Mouse (Mus musculus): Measurements from ENCODE around the gene Akap8.

Akap8 gene

GRCm38 (mm10) chr17:32283771-32284221 lies 37.2 kb downstream of the Akap8 start:
- DNase-seq (ENCODE audit: low read depth), result peak; percentile 86

GRCm38 (mm10) chr17:32283341-32283740 lies 37.7 kb downstream of the Akap8 start:
- DNase-seq (ENCODE audit: low read depth), result no peak

DNA sequence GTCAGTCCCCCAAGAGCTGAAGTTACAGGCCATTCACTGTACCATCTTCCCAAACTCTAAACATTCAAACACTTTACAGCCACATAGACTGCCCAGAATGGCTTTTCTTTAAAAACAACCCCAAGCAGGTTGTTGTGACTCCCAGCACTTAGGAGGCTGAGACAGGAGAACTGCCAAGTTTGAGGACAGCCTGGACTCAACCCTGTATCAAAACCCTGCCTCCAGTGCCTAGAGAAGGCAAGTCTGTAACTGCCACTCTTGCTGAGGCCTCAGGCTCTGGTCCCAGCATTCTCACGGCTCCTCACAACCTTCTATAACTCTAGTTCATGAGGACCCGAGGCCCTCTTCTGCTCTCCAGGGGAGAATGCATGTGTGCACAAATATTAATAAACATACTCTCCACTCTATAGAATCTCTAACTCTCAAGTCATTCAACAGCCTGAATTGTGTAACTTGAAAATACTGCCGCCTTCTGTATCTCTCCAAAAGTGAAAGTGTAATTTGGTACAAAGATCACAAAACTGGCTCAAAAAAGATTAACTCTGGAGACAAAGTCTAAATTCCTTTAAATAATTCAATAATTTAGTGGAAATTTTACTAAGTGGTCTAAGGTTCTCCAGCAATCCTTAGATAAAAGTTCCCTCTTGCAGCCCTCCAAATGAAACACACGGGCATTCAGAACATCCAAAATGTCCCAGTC lies 39.3 kb downstream of the Akap8 start:
- DNase-seq (ENCODE audit: low read depth), result peak; percentile 49

- DNase-seq (ENCODE audit: low read depth), result no peak
These were observed 39.9 kb downstream of the Akap8 start for GRCm38 (mm10) chr17:32281126-32281525.

DNA sequence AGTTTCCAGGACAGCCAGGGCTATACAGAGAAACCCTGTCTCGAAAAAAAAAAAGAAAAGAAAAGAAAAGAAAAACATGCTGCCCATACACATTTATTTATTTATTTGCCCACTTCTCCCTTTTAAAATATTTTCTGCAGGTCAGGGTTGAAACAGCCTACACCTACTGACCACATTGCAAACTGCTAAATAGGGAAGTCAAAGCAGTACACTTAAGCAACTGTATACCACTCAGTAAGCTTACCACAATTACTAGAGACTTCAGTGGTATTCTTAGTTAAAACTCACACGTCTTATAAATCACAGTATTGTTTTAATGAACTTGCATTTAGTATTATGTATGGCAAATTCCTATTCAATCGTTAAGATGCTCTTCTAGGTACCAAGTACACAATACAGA lies 40.5 kb downstream of the Akap8 start:
- no peak for DNase-seq (ENCODE audit: low read depth)

GRCm38 (mm10) chr17:32277201-32277600 lies 43.8 kb downstream of the Akap8 start:
- DNase-seq (ENCODE audit: low read depth), result no peak

DNA sequence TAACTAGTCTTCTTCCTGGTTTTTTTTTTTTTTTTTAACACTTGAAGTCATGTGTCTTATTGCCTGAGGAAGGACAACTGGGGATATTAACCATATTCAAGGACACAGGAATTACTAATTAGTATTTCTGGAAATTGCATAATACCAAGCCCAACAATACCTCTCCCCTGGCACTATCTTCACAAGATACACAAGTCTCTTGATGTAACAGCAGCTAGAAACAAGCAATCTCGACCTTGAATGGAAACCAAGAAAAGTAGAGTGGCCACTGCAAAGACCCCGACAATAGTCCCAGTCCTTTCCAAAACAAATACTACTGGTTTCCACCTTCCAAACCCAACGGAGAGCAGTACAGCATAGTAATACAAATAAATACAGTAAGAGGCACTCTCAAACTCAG lies 45.5 kb downstream of the Akap8 start:
- no peak for DNase-seq (ENCODE audit: low read depth)

GRCm38 (mm10) chr17:32269151-32269550 lies 51.9 kb downstream of the Akap8 start:
- DNase-seq (ENCODE audit: low read depth), result no peak

DNA sequence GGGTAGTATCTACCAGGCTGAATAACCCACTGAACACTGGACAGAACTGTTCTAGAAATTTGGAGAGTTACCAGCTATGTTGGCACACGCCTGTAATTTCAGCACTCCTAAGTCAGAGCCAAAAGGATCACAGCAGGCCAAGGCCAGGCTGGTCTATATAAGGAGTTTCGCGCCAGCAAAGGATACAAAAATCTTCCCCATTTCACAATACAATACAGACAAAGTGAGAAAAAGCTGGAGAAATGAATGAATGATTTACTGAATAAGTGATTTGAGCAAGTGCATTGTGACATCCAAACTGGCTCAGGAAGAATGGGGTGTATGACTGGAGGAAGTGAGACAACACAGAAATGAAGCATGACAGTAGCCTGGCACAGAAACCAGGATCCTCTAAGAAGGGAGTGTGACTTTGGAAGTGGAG lies 52.5 kb downstream of the Akap8 start:
- no peak for DNase-seq (ENCODE audit: low read depth)

DNA sequence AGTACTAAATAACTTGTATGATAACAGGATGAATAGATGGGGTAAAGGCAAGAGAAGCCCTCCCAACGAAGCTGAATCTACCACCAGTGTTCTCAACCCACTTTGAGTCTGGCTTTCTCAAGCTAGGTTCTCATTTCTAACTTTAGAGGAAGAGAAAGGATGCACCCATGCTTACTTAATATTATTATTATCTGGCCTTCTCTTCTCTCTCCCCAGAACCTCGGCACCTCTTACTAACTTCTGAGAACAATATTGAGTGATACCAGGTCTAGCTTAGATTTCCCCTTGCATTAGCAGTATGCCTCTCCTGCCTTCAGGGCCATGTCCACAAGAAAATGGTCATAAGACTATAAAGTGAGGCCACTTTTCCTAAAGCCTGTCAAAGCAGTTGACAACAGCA lies 52.9 kb downstream of the Akap8 start:
- no peak for DNase-seq (ENCODE audit: low read depth)

DNA sequence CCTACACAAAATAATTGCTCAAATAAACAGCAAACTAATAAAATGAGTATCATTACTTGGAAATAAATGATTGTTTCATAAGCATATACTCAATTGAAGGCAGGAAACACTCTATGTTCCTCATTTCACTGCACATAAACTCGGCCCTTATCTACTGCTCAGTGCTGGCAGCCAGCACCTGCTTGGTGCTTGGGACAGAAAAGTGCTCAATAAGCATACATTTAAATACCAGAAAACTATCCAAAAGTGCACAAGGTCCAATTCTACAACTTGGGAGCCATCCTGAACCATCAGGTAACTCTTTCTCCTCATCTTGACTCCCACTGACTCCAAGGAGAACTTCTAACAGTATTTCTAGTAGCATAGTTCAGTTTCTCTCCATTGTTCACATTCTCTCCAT lies 53.4 kb downstream of the Akap8 start:
- DNase-seq (ENCODE audit: low read depth), result no peak

DNA sequence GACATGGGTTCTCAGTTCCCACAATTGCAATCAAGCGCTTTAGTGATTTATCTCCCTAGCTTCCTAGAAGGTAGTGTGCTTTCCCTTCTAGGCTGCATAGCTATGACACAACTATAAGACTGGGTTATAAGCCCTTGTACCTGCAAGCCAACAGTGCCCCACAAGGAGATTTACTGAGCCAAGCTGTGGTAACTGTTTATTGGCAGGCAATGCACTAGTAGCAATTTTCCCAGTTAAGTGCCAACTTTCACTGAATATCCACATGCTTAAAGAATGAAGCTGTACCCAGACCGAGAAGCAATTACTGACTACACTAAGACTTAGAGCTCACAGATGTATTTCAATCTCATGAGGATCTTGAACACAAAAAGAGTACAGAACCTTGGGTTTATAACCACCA lies 57.4 kb downstream of the Akap8 start:
- no peak for DNase-seq (ENCODE audit: low read depth)

GRCm38 (mm10) chr17:32262831-32263559 lies 58.0 kb downstream of the Akap8 start:
- DNase-seq (ENCODE audit: low read depth), result no peak

- DNase-seq (ENCODE audit: low read depth), result peak; percentile 33
These were observed 62.2 kb downstream of the Akap8 start for GRCm38 (mm10) chr17:32258869-32259268.

GRCm38 (mm10) chr17:32257944-32258343 lies 63.1 kb downstream of the Akap8 start:
- no peak for DNase-seq (ENCODE audit: low read depth)

GRCm38 (mm10) chr17:32257452-32257851 lies 63.6 kb downstream of the Akap8 start:
- no peak for DNase-seq (ENCODE audit: low read depth)

GRCm38 (mm10) chr17:32256896-32257295 lies 64.1 kb downstream of the Akap8 start:
- DNase-seq (ENCODE audit: low read depth), result no peak
